Mouse (Mus musculus) kidney, embryonic 14.5 days (tissue): ENCODE data around the gene Zfp128. TPM values are rescaled to one million over a fixed set of nuclear protein-coding genes. Genes with fewer than 3 reads are reported as not detected.
"Not testable (repeated sequence)": the region's sequence is repeated elsewhere in the genome, so short reads cannot be mapped to it uniquely, and the experiment has no call there.

Source experiments
- ATAC-seq: fragments of 200-750 bp; cut with Nextera tagmentation; 2 replicates; pipeline ENCODE4 v1.8.0; 2017; ENCODE audit warnings: moderate number of reproducible peaks, mild to moderate bottlenecking, moderate TSS enrichment, moderate library complexity; ENCODE audit not compliant: low FRiP score, low TSS enrichment
- H3K27ac ChIP-seq: fragments of 300-500 bp; sonication (generic); 2 replicates; pipeline ENCODE4 v1.5.1; 2014; ENCODE audit warnings: low read depth, mild to moderate bottlenecking, low read length, moderate library complexity, mixed read lengths
- H3K27me3 ChIP-seq: fragments of 300-500 bp; sonication (generic); 2 replicates; pipeline ENCODE4 v1.6.1; 2014; ENCODE audit warnings: mild to moderate bottlenecking, low read length; ENCODE audit not compliant: control insufficient read depth, insufficient read depth
- H3K36me3 ChIP-seq: fragments of 300-500 bp; sonication (generic); 2 replicates; pipeline ENCODE4 v1.6.1; 2014; ENCODE audit warnings: low read length, mixed read lengths; ENCODE audit not compliant: control insufficient read depth, insufficient read depth
- H3K4me1 ChIP-seq: fragments of 300-500 bp; sonication (generic); 2 replicates; pipeline ENCODE4 v1.6.1; 2014; ENCODE audit warnings: low read length, mixed read lengths; ENCODE audit not compliant: control insufficient read depth, insufficient read depth
- H3K4me2 ChIP-seq: fragments of 300-500 bp; sonication (generic); replicated peaks from 2 replicates; pipeline ENCODE4 v1.6.1; 2014; ENCODE audit warnings: low read depth, mild to moderate bottlenecking, low read length
- H3K4me3 ChIP-seq: fragments of 300-500 bp; sonication (generic); 2 replicates; pipeline ENCODE4 v1.5.1; 2014; ENCODE audit warnings: mild to moderate bottlenecking, low read length
- H3K9ac ChIP-seq: fragments of 300-500 bp; sonication (generic); 2 replicates; pipeline ENCODE4 v1.6.1; 2014; ENCODE audit warnings: low read depth, mild to moderate bottlenecking, low read length, moderate library complexity
- H3K9me3 ChIP-seq: fragments of 300-500 bp; sonication (generic); 2 replicates; pipeline ENCODE4 v1.6.1; 2016; ENCODE audit warnings: low read length; ENCODE audit not compliant: control insufficient read depth
- WGBS: fragments of 180-500 bp; shearing (Covaris S2); extraction: QIAGEN DNeasy Blood & Tissue Kit; methylation state at CpG from one replicate; pipeline ENCODE4 v1.1.7; 2014; 5-methylcytosine and 5-hydroxymethylcytosine counted together
- polyA plus RNA-seq: library from polyadenylated mRNA; unstranded; fragments of >200 nt; fragmentation: Nextera tagmentation; extraction: Ambion mirVana; gene quantifications from 2 replicates; pipeline ENCODE4 v1.2.1, GENCODE M21; 2014

The Zfp128 gene
- polyA plus RNA-seq, 1 experiment from 2014 or later: 4.5 TPM

DNA sequence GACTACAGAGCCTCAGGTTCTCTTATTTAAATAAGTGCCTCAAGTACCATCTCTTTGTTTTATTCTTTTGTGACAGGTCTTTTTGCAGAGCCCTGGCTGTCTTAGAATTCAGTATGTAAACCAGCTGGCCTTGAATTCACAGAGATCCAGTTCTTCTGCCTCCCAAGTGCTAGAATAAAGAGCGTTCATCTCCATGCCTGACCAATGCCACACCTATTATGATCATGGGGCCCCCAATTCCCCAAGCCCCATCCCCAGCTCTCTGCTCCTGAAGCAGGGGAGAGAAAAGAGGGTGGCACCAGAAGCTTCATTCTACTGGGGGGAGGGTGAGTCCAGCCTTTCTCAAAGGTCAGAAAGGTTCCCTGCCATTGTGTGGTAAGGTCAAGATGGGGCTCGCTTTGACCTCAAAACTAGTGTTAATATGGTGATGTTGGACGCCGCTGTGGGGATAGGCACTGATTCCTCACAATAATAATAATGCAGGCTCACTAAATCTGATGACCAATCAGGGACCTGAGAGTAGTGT, 52.7 kb downstream of the Zfp128 start:
- 70% methylated on average over 4 of the region's 4 CpGs for WGBS
- Histone ChIP-seq H3K4me3 (no peak overlapping the region), H3K27ac (no peak overlapping the region), H3K36me3 (no peaks in the 10 kb centered on the region), H3K4me2 (no peak overlapping the region), H3K27me3 (peaks cover under 1% of the 10 kb centered on the region; the same call in 1 of the 2 replicates), H3K9me3 (no peaks in the 10 kb centered on the region), H3K4me1 (no peaks in the 10 kb centered on the region), H3K9ac (no peak overlapping the region)
- ATAC-seq: no peak

DNA sequence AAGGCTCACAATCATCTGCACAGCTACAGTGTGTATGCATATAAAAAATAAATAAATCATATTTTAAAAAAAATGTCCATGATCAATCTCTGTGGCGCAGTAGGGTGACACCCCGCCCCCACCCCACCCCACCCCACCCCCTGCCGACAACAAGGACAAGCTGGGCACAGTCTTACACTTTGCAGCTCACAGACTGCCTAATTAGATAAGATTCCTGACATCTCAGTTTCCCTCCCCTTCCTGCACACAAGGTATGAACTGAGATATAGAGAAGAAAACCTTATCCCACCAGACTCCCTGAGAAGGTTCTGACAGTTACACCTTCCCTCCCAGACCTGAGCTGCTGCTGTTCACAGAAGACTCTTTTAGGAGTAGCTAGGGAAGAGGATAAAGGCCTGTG, 53.8 kb downstream of the Zfp128 start:
- Histone ChIP-seq H3K4me3 (no peak overlapping the region), H3K9ac (no peak overlapping the region), H3K4me2 (no peak overlapping the region), H3K9me3 (no peaks in the 10 kb centered on the region), H3K4me1 (no peaks in the 10 kb centered on the region), H3K27ac (no peak overlapping the region), H3K27me3 (no peaks in the 10 kb centered on the region), H3K36me3 (no peaks in the 10 kb centered on the region)
- 0 out of 2 replicates have a peak, but pooled peaks have one; percentile 28 for ATAC-seq
- WGBS: 81% methylated on average over 3 of the region's 3 CpGs

DNA sequence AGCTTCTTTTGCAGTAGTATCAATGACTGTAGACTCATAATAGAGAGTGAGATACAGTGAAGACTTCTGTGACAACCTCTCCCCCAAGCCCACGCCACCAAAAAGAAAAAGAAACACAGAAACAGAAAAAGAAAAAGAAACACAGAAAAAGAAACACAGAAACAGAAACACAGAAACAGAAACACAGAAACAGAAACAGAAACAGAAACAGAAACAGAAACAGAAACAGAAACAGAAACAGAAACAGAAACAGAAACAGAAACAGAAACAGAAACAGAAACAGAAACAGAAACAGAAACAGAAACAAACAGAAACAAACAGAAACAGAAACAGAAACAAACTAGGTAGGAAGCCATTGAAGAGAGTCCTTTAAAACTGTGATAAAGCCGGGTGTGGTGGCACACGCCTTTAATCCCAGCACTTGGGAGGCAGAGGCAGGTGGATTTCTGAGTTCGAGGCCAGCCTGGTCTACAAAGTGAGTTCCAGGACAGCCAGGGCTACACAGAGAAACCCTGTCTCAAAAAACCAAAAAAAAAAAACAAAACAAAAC, 56.4 kb downstream of the Zfp128 start:
- H3K4me2 ChIP-seq, H3K27me3 ChIP-seq, H3K9ac ChIP-seq, H3K4me1 ChIP-seq, H3K36me3 ChIP-seq, H3K27ac ChIP-seq, H3K9me3 ChIP-seq, H3K4me3 ChIP-seq, ATAC-seq: not testable (repeated sequence)
- 86% methylated on average over 3 of the region's 4 CpGs for WGBS

DNA sequence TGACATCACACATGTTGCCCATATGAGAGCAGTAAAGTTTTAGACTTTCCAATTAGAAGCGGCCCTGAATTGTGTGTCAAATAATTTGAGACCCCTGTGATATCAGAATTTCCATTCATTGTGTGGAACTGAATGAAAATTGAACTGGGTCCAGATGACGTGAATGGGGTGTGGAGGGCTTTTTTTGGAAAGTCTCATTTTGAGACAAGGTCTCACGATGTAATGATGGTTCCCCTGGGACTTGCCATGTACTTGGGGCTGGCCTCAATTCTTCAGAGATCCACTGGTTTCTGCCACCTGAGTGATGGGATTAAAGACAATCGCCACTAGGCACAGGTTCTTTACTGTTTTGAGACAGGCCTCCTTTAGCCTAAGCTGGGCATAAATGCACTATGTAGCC, 59.6 kb downstream of the Zfp128 start:
- Histone ChIP-seq H3K36me3 (no peaks in the 10 kb centered on the region), H3K9ac (no peak overlapping the region), H3K4me3 (no peak overlapping the region), H3K27ac (no peak overlapping the region), H3K27me3 (no peaks in the 10 kb centered on the region), H3K9me3 (no peaks in the 10 kb centered on the region), H3K4me1 (no peaks in the 10 kb centered on the region), H3K4me2 (no peak overlapping the region)
- 81% methylated on average over 4 of the region's 4 CpGs for WGBS
- ATAC-seq: no peak

Other genes with a start within 250 kb of the Zfp128 start
- not detected in 2 replicates for gene Vmn2r54, start 240.9 kb upstream of the Zfp128 start, polyA plus RNA-seq
- not detected in 2 replicates for gene Vmn2r55, start 196.2 kb upstream of the Zfp128 start, polyA plus RNA-seq
- not detected in 2 replicates for gene Vmn2r56, start 146.2 kb upstream of the Zfp128 start, polyA plus RNA-seq
- gene Zscan18, start 77.5 kb upstream of the Zfp128 start, polyA plus RNA-seq: 6.1 and 9.3 TPM in 2 replicates
- 18.5 and 19.8 TPM in 2 replicates for gene Zfp329, start 62.3 kb upstream of the Zfp128 start, polyA plus RNA-seq
- gene Zfp110, start 46.4 kb upstream of the Zfp128 start, polyA plus RNA-seq: 20.9 and 33.2 TPM in 2 replicates
- gene Zscan22, start 16.6 kb downstream of the Zfp128 start, polyA plus RNA-seq: 17.7 and 22.1 TPM in 2 replicates
- 1,360 and 1,560 TPM in 2 replicates for gene Rps5, start 41.1 kb downstream of the Zfp128 start, polyA plus RNA-seq
- gene Rnf225, start 46.2 kb downstream of the Zfp128 start, polyA plus RNA-seq: 0.47 and 0.76 TPM in 2 replicates
- gene Zfp324, start 84.7 kb downstream of the Zfp128 start, polyA plus RNA-seq: 6.9 and 9.3 TPM in 2 replicates
- 6.2 and 10.7 TPM in 2 replicates for gene Zfp446, start 96.7 kb downstream of the Zfp128 start, polyA plus RNA-seq
- gene Slc27a5, start 117.0 kb downstream of the Zfp128 start, polyA plus RNA-seq: not detected in 2 replicates
- gene Trim28, start 117.9 kb downstream of the Zfp128 start, polyA plus RNA-seq: 433 and 514 TPM in 2 replicates
- 19.8 and 29.6 TPM in 2 replicates for gene Zbtb45, start 128.9 kb downstream of the Zfp128 start, polyA plus RNA-seq
- 148 and 165 TPM in 2 replicates for gene Chmp2a, start 153.6 kb downstream of the Zfp128 start, polyA plus RNA-seq
- gene Ube2m, start 157.1 kb downstream of the Zfp128 start, polyA plus RNA-seq: 156 and 199 TPM in 2 replicates
- gene Mzf1, start 173.6 kb downstream of the Zfp128 start, polyA plus RNA-seq: 2.4 and 3.2 TPM in 2 replicates
- not detected in 2 replicates for gene Vmn1r85, start 214.0 kb downstream of the Zfp128 start, polyA plus RNA-seq
- gene Vmn1r86, start 238.7 kb downstream of the Zfp128 start, polyA plus RNA-seq: not detected in 2 replicates